Mouse (Mus musculus) liver, adult 2 months (tissue): ENCODE measurements around the gene Bicra.

ENCODE experiments used
- CTCF ChIP-seq: fragments of 200-500 bp; IDR thresholded peaks from 2 replicates; pipeline ENCODE4 v1.5.1; 2011; ENCODE audit warnings: low read depth, low read length, control low read depth
- POLR2A ChIP-seq: fragments of 200-500 bp; IDR thresholded peaks from 2 replicates; pipeline ENCODE4 v1.6.1; 2011; ENCODE audit warnings: low read length, control low read depth; ENCODE audit not compliant: insufficient read depth; ENCODE audit errors: extremely low read depth

DNA sequence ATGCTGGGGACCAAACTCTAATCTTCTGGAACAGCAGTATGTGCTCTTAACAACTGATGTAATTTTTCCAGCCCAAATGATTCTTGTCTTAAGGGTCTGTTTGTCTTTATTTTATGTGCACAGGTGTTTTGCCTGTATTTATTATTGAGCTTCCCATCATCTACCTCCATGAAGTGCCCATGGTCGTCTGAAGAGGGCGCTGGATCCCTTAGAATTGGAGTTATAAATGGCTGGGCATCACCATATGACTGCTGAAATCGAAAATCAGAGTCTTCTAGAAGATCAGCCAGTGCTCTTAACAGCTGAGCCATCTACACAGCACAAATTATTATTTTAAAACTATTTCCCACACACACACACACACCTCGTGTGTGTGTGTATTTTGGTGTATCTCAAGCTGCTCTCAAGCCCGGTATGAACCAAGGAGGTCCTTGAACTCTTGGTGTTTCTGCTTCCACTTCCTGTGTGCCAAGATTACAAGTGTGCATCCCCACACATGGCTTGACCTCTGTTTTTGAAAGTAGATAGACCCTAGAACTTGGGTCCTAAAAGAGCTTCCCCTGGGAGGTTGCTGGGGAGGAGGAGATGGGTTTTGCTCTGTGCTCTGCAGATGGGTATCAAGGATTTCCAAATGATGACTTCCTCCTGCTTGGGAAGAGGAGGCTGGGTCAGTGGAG is 8.9 kb upstream of the Bicra start:
- peak; percentile 43 for TF ChIP-seq CTCF
- no peak for TF ChIP-seq POLR2A
